8 mouse cellular contexts compared by ENCODE assay signal in genomic region chr5:72203734-72204073, GRCm38 (mm10). TPM values are rescaled to one million over a fixed set of nuclear protein-coding genes. Genes with fewer than 3 reads are reported as not detected.
DNase-seq lines count a peak whose midpoint lies in the region; ATAC-seq and TF ChIP-seq lines count a peak whose summit lies in the region.

No protein-coding gene starts in this region.

- H3K9me3 ChIP-seq in limb, embryonic 10.5 days (replicated peaks) = no peaks in the 10 kb centered on the region
- H3K9me3 ChIP-seq in neural tube, embryonic 15.5 days (replicated peaks) = no peaks in the 10 kb centered on the region

- DNase-seq in lung, adult 2 months = no peak
- DNase-seq in lung, postnatal 14 days = no peak
- DNase-seq in limb, embryonic 10.5 days (ENCODE audit: low spot score) = no peak
- no peak for DNase-seq in spleen, postnatal 14 days (ENCODE audit: low spot score in 2 of 2)
- no peak for DNase-seq in urinary bladder, postnatal 25 days (ENCODE audit: low spot score)
- no peak for DNase-seq in layer of hippocampus, postnatal 25 days (ENCODE audit: extremely low spot score in 1 of 2, low spot score in 1 of 2)

- H3K9ac ChIP-seq in neural tube, embryonic 15.5 days (replicated peaks) = peak overlapping the region; percentile 52

- H3K27me3 ChIP-seq in limb, embryonic 10.5 days (ENCODE audit: low read depth, poor library complexity, severe bottlenecking) = no peaks in the 10 kb centered on the region
- no peaks in the 10 kb centered on the region; the same call in 1 of the 2 replicates for H3K27me3 ChIP-seq in neural tube, embryonic 15.5 days (replicated peaks)

- peak overlapping the region; percentile 75 for H3K4me2 ChIP-seq in neural tube, embryonic 15.5 days

- TF ChIP-seq CTCF in lung, adult 2 months (IDR thresholded peaks at IDR 0.05; ENCODE audit: insufficient read depth, low read length) = no peak

- peak overlapping the region; percentile 65 for H3K4me3 ChIP-seq in lung, adult 2 months (replicated peaks; ENCODE audit: extremely low read depth, low read depth, low read length)
- peak overlapping the region; percentile 67 for H3K4me3 ChIP-seq in limb, embryonic 10.5 days
- H3K4me3 ChIP-seq in neural tube, embryonic 15.5 days (replicated peaks) = peak overlapping the region; percentile 56

- peak overlapping the region; percentile 82 for H3K27ac ChIP-seq in limb, embryonic 10.5 days
- H3K27ac ChIP-seq in neural tube, embryonic 15.5 days (replicated peaks) = peak overlapping the region; percentile 7; the same call in 1 of the 2 replicates

- WGBS in lung, adult 2 months = 1% methylated on average over 10 of the region's 10 CpGs
- 13% methylated on average over 10 of the region's 10 CpGs for WGBS in limb, embryonic 10.5 days
- 12% methylated on average over 10 of the region's 10 CpGs for WGBS in neural tube, embryonic 15.5 days

- peak; percentile 30 for ATAC-seq in erythroblast, adult 5-6 weeks (replicated peaks; ENCODE audit: low FRiP score, poor library complexity, severe bottlenecking)
- ATAC-seq in neural tube, embryonic 15.5 days (ENCODE audit: low FRiP score) = peak; percentile 51

- no peak for TF ChIP-seq POLR2A in lung, adult 2 months (IDR thresholded peaks at IDR 0.05; ENCODE audit: borderline replicate concordance, extremely low read depth, low read depth, low read length)

- no peaks in the 10 kb centered on the region for H3K36me3 ChIP-seq in limb, embryonic 10.5 days
- H3K36me3 ChIP-seq in neural tube, embryonic 15.5 days = no peaks in the 10 kb centered on the region

- peaks cover 25% of the 10 kb centered on the region for H3K4me1 ChIP-seq in lung, adult 2 months (ENCODE audit: control insufficient read depth, insufficient read depth, low read length)
- peaks cover 23% of the 10 kb centered on the region for H3K4me1 ChIP-seq in limb, embryonic 10.5 days
- H3K4me1 ChIP-seq in neural tube, embryonic 15.5 days = peaks cover 11% of the 10 kb centered on the region

RNA-seq across cellular contexts. Expression of gene Commd8, which starts 35.7 kb away (rescaled TPM):
- polyA plus RNA-seq in lung, adult 2 months (2012; rRNA removed) = 3.8 and 7.2 TPM in 2 replicates
- total RNA-seq in erythroblast, adult 5-6 weeks (2015; ENCODE audit: low replicate concordance) = 57.1 and 66.7 TPM in 2 replicates
- total RNA-seq in erythroblast, adult 5-6 weeks (2017; ENCODE audit: low replicate concordance) = 28.7 and 59.9 TPM in 2 replicates
- 152 TPM in 2 replicates for polyA plus RNA-seq in limb, embryonic 10.5 days (2016; fragmentation: Nextera tagmentation; extraction: Ambion mirVana)
- polyA plus RNA-seq in neural tube, embryonic 15.5 days (2015; fragmentation: Nextera tagmentation; extraction: Ambion mirVana) = 142 and 152 TPM in 2 replicates
- 100 to 1,000 TPM; 104 to 116 TPM for total RNA-seq in layer of hippocampus, postnatal 25 days (2021)

Comparison
In these comparisons a context has a peak if more than half of its experiments do, and no peak if none do; other contexts are left out.
1. RNA of gene Commd8, which starts 35.7 kb away (polyA plus RNA-seq): 152 TPM in limb, embryonic 10.5 days and 142 to 152 TPM in neural tube, embryonic 15.5 days; 3.8 to 7.2 TPM in lung, adult 2 months; every median in the first group is over 10 times any median in the second.
2. Peak in every context shown above with its lines, with median percentiles within 50 percentile points of each other: H3K4me3 ChIP-seq.